Mouse (Mus musculus) lung, postnatal 0 days (tissue): Measurements from ENCODE around the gene Sebox. TPM values are rescaled to one million over a fixed set of nuclear protein-coding genes. Genes with fewer than 3 reads are reported as not detected.

ENCODE experiments used
- ATAC-seq: fragments of 200-750 bp; cut with Nextera tagmentation; 2 replicates; pipeline ENCODE4 v1.8.0; 2017; ENCODE audit warnings: moderate library complexity
- DNase-seq: peaks from one replicate; pipeline ENCODE4 v3.0.0-alpha.2; 2016; ENCODE audit warnings: low spot score
- H3K27ac ChIP-seq: fragments of 300-500 bp; sonication (generic); 2 replicates; pipeline ENCODE4 v1.5.1; 2014; ENCODE audit warnings: antibody characterized with exemption, mild to moderate bottlenecking, low read length, mixed read lengths
- H3K27me3 ChIP-seq: fragments of 300-500 bp; sonication (generic); replicated peaks from 2 replicates; pipeline ENCODE4 v1.6.1; 2014; ENCODE audit warnings: low read length, mixed read lengths; ENCODE audit not compliant: insufficient read depth
- H3K36me3 ChIP-seq: fragments of 300-500 bp; sonication (generic); 2 replicates; pipeline ENCODE4 v1.6.1; 2014; ENCODE audit warnings: low read length, mixed read lengths; ENCODE audit not compliant: insufficient read depth
- H3K4me1 ChIP-seq: fragments of 300-500 bp; sonication (generic); 2 replicates; pipeline ENCODE4 v1.6.1; 2014; ENCODE audit warnings: antibody characterized with exemption, low read depth, low read length, mixed read lengths; ENCODE audit not compliant: insufficient read depth
- H3K4me2 ChIP-seq: fragments of 300-500 bp; sonication (generic); replicated peaks from 2 replicates; pipeline ENCODE4 v1.6.1; 2014; ENCODE audit warnings: low read depth, mild to moderate bottlenecking, low read length, moderate library complexity, mixed read lengths
- H3K4me3 ChIP-seq: fragments of 300-500 bp; sonication (generic); 2 replicates; pipeline ENCODE4 v1.5.1; 2014; ENCODE audit warnings: low read depth, low read length
- H3K9ac ChIP-seq: fragments of 300-500 bp; sonication (generic); replicated peaks from 2 replicates; pipeline ENCODE4 v1.6.1; 2014; ENCODE audit warnings: low read depth, mild to moderate bottlenecking
- H3K9me3 ChIP-seq: fragments of 300-500 bp; sonication (generic); 2 replicates; pipeline ENCODE4 v1.6.1; 2016; ENCODE audit warnings: low read length, mixed read lengths
- CTCF ChIP-seq: IDR thresholded peaks from 2 replicates; pipeline ENCODE4 v1.5.1; 2016; ENCODE audit warnings: antibody characterized with exemption, mild to moderate bottlenecking
- EP300 ChIP-seq: IDR thresholded peaks from 2 replicates; pipeline ENCODE4 v1.6.1; 2016; ENCODE audit warnings: antibody characterized with exemption, mild to moderate bottlenecking, control low read depth
- WGBS: fragments of 180-500 bp; shearing (Covaris S2); extraction: QIAGEN DNeasy Blood & Tissue Kit; methylation state at CpG from one replicate; pipeline ENCODE4 v1.1.7; 2014; 5-methylcytosine and 5-hydroxymethylcytosine counted together
- polyA plus RNA-seq: library from polyadenylated mRNA; unstranded; fragments of >200 nt; fragmentation: Nextera tagmentation; extraction: Ambion mirVana; gene quantifications from 2 replicates; pipeline ENCODE4 v1.2.1, GENCODE M21; 2015

The Sebox gene
- polyA plus RNA-seq, 1 experiment from 2014 or later = not detected

GRCm38 (mm10) chr11:78513106-78513790 lies 10.0 kb downstream of the Sebox start:
- peak overlapping the region; percentile 94 for H3K9ac ChIP-seq
- no peak for ATAC-seq
- H3K36me3 ChIP-seq = peaks cover 19% of the 10 kb centered on the region

GRCm38 (mm10) chr11:78515549-78516325 lies 12.5 kb downstream of the Sebox start:
- no peak for ATAC-seq
- TF ChIP-seq EP300 = no peak
- peak; percentile 56 for TF ChIP-seq CTCF
- Histone ChIP-seq H3K9ac (no peak overlapping the region), H3K36me3 (peaks cover 23% of the 10 kb centered on the region), H3K4me1 (peaks cover 3% of the 10 kb centered on the region; the same call in 1 of the 2 replicates), H3K4me2 (no peak overlapping the region), H3K9me3 (no peaks in the 10 kb centered on the region), H3K4me3 (no peak overlapping the region), H3K27me3 (no peaks in the 10 kb centered on the region), H3K27ac (no peak overlapping the region)
- DNase-seq = no peak
- WGBS = 63% methylated on average over 2 of the region's 2 CpGs

More at GRCm38 (mm10) chr11:78513106-78513790, 10.0 kb downstream of the Sebox start:
- H3K27ac ChIP-seq = no peak overlapping the region
- TF ChIP-seq CTCF = no peak
- no peak for TF ChIP-seq EP300
- no peaks in the 10 kb centered on the region for H3K9me3 ChIP-seq
- no peak for DNase-seq
- peak overlapping the region; percentile 89 for H3K4me2 ChIP-seq
- 54% methylated on average over 3 of the region's 3 CpGs for WGBS
- H3K27me3 ChIP-seq = no peaks in the 10 kb centered on the region
- H3K4me3 ChIP-seq = peak overlapping the region; percentile 77
- peaks cover 3% of the 10 kb centered on the region; the same call in 1 of the 2 replicates for H3K4me1 ChIP-seq

GRCm38 (mm10) chr11:78518931-78519330 lies 15.7 kb downstream of the Sebox start:
- Histone ChIP-seq H3K9ac (no peak overlapping the region), H3K27me3 (no peaks in the 10 kb centered on the region), H3K4me2 (no peak overlapping the region), H3K27ac (no peak overlapping the region), H3K4me1 (no peaks in the 10 kb centered on the region), H3K9me3 (no peaks in the 10 kb centered on the region), H3K4me3 (no peak overlapping the region), H3K36me3 (peaks cover 30% of the 10 kb centered on the region)
- ATAC-seq (no peak), DNase-seq (no peak)
- WGBS = 87% methylated on average over 10 of the region's 10 CpGs
- TF ChIP-seq EP300 = no peak
- no peak for TF ChIP-seq CTCF

GRCm38 (mm10) chr11:78521880-78522279 lies 18.6 kb downstream of the Sebox start:
- Histone ChIP-seq H3K36me3 (peaks cover 30% of the 10 kb centered on the region), H3K4me2 (no peak overlapping the region), H3K9ac (no peak overlapping the region)

GRCm38 (mm10) chr11:78522481-78522997 lies 19.3 kb downstream of the Sebox start:
- H3K27ac ChIP-seq = 0 out of 2 replicates have a peak overlapping the region, but pooled peaks have one; percentile 26
- no peaks in the 10 kb centered on the region for H3K4me1 ChIP-seq
- H3K9me3 ChIP-seq = no peaks in the 10 kb centered on the region
- 67% methylated on average over 1 of the region's 1 CpGs for WGBS
- no peak overlapping the region for H3K4me2 ChIP-seq
- ATAC-seq = peak; percentile 36
- DNase-seq = peak; percentile 82
- TF ChIP-seq CTCF (peak; percentile 70), EP300 (no peak)
- H3K9ac ChIP-seq = no peak overlapping the region
- peaks cover 36% of the 10 kb centered on the region for H3K36me3 ChIP-seq
- no peaks in the 10 kb centered on the region for H3K27me3 ChIP-seq
- H3K4me3 ChIP-seq = no peak overlapping the region

More at GRCm38 (mm10) chr11:78521880-78522279, 18.6 kb downstream of the Sebox start:
- TF ChIP-seq EP300 (no peak), CTCF (no peak)
- no peaks in the 10 kb centered on the region for H3K4me1 ChIP-seq
- H3K4me3 ChIP-seq = no peak overlapping the region
- WGBS = 71% methylated on average over 3 of the region's 3 CpGs
- H3K9me3 ChIP-seq = no peaks in the 10 kb centered on the region
- H3K27ac ChIP-seq = no peak overlapping the region
- no peak for ATAC-seq
- no peak for DNase-seq
- no peaks in the 10 kb centered on the region for H3K27me3 ChIP-seq

- Histone ChIP-seq H3K9me3 (no peaks in the 10 kb centered on the region), H3K9ac (no peak overlapping the region), H3K36me3 (peaks cover 37% of the 10 kb centered on the region), H3K27me3 (no peaks in the 10 kb centered on the region), H3K4me1 (no peaks in the 10 kb centered on the region), H3K4me3 (no peak overlapping the region), H3K4me2 (no peak overlapping the region), H3K27ac (peak overlapping the region; percentile 66; the same call in 1 of the 2 replicates)
- ATAC-seq (peak; percentile 84), DNase-seq (peak; percentile 94)
- TF ChIP-seq EP300 = peak; percentile 78
- TF ChIP-seq CTCF = no peak
- 57% methylated on average over 9 of the region's 9 CpGs for whole genome bisulfite sequencing
Measured at GRCm38 (mm10) chr11:78523241-78523955, 20.2 kb downstream of the Sebox start.
